Mouse (Mus musculus) erythroblast, adult 5-6 weeks (primary cell): ENCODE results near the gene Slc5a8. TPM values are rescaled to one million over a fixed set of nuclear protein-coding genes. Genes with fewer than 3 reads are reported as not detected.

ENCODE experiments used
- ATAC-seq: replicated peaks from 2 replicates; pipeline ENCODE4 v1.8.0; 2016; ENCODE audit warnings: moderate number of reproducible peaks, mild to moderate bottlenecking, moderate TSS enrichment, inconsistent platforms; ENCODE audit not compliant: poor library complexity, low FRiP score, severe bottlenecking
- total RNA-seq, 2 experiments: library from RNA; stranded (forward) in 1 of 2; stranded (reverse) in 1 of 2; fragments of 150-400 nt in 1 of 2; fragments of 200-764, 138-1000 nt in 1 of 2; gene quantifications; 2 replicates each; pipeline versions ENCODE4 v1.2.3 to v1.2.4; 2015 to 2017; ENCODE audit warnings: low replicate concordance in 2 of 2

The Slc5a8 gene
- total RNA-seq, 2 experiments from 2014 or later, result not detected

DNA sequence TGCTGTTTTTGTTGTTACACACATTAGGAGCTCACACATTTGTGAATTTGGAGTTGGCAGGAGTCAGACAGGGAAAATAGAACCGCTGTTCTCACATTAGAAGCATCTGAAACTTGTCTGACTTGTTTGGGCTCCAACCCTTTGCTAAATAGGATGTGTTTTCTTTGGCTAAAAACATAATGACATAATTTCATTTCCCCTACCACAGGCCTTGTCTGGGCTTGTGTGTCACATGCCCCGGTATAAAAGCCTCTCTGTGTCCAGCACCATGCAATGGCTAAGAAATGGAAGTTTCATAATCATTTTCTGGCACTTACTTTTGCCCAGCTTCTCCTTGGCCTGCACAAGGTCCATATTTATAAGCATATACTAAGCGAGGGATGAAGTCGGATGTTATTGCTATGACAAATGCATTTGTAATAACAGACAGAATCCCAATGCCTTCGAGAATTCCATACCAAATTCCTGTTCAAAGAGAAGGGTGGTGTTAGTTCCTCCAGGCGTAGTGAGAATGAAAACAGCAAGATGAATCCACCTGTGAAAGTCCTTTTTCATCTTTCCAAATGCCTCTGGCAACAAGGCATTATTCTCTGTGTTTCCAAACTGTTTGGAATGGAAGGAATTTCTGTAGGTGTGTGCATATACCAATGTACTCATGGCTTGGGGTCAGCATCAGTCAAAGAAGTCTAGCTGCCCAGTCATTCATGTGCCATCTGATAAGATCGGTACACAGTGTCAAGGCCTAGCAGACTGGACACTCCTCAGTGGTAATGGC lies 85.3 kb downstream of the Slc5a8 start:
- ATAC-seq, result no peak

DNA sequence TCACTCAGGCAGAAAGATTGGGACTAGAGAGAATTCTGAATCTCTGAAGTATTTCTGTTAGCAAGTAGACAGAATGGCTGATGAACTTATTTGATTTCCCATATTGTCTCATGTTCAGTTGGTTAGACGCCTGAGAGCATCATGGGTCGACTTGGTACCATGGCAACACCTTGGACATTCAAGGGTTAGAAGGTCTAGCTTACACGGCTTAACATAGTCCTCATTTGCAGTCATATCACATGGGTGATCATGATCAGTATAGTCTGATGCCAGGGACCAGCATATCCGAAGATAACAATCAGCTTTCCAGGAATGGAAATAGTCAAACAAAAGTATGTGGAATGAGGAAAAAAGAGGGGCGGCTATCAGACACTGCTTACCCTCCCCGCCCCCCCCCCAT lies 93.1 kb downstream of the Slc5a8 start:
- no peak for ATAC-seq

Other genes with a start within 250 kb of the Slc5a8 start
- gene Spic, start 201.0 kb upstream of the Slc5a8 start, total RNA-seq (2015; ENCODE audit: low replicate concordance), result 4.6 and 10.4 TPM in 2 replicates
- 5.3 and 15.9 TPM in 2 replicates for gene Spic, start 201.0 kb upstream of the Slc5a8 start, total RNA-seq (2017; ENCODE audit: low replicate concordance)
- 19.4 and 22.9 TPM in 2 replicates for gene Arl1, start 155.1 kb upstream of the Slc5a8 start, total RNA-seq (2015; ENCODE audit: low replicate concordance)
- 9.5 and 26.6 TPM in 2 replicates for gene Arl1, start 155.1 kb upstream of the Slc5a8 start, total RNA-seq (2017; ENCODE audit: low replicate concordance)
- gene Utp20, start 59.2 kb upstream of the Slc5a8 start, total RNA-seq (2015; ENCODE audit: low replicate concordance), result 18.2 and 20.8 TPM in 2 replicates
- gene Utp20, start 59.2 kb upstream of the Slc5a8 start, total RNA-seq (2017; ENCODE audit: low replicate concordance), result 2.8 and 6.6 TPM in 2 replicates